In the genomic region with DNA sequence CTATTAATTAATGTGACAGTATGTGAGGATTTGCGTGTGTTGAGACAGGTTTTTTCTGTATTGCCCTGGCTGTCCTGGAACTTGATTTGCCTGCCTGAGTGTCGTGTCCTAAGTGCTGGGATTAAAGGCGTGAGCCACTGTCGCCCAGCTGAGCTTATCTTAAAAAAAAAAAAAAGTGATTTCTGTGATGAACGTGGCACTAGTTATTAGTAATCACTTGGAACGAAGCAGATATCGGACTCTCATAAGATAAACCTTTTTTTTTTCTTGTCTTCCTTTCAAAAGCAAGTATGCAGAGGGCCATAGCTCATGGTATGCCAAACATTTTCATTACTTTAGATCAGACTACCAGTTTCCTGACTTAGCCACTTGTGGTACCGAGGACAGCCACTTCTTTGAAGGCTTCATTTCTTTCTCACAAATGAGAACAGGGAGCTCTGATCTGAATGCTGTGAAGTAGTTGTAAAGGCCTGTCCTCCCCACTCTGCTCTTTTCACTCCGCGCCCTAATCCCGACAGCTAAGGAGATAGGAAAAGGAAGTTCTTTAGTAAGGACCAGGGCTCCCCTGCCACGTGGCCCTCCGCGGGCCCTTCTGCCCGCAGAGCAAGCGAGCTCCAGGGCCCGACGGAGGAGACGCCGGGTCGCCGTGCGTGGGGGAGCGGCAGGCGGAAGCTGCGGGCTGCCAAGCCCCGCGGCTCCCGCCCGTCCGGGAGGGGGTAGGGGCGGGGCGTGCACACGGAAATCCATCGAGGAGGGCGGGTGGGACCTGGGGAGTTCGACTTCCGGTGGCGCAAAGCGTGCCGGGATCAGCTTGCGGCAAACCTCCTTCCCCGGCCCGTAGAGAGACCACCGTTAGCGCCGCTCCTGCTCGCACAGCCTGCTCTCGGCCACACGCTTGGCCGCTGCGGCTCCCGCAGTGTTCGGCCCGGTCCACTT, we compare ENCODE assay signal across 8 mouse cellular contexts. TPM values are rescaled to one million over a fixed set of nuclear protein-coding genes. Genes with fewer than 3 reads are reported as not detected.
DNase-seq lines count a peak whose midpoint lies in the region; ATAC-seq and TF ChIP-seq lines count a peak whose summit lies in the region.

TSS of gene Dr1 (plus strand) at position 771 of the 936 bp plus-strand sequence.

- H3K4me3 ChIP-seq in embryonic facial prominence, embryonic 13.5 days = peak within 1 kb of the TSS; percentile 96
- peak within 1 kb of the TSS; percentile 76 for H3K4me3 ChIP-seq in kidney, adult 2 months (ENCODE audit: insufficient read depth, low read depth, low read length)
- H3K4me3 ChIP-seq in limb, embryonic 14.5 days (replicated peaks; ENCODE audit: low read length) = peak within 1 kb of the TSS; percentile 93
- peak within 1 kb of the TSS; percentile 94 for H3K4me3 ChIP-seq in midbrain, postnatal 0 days (ENCODE audit: low read depth, low read length)

- TF ChIP-seq CTCF in kidney, adult 2 months (conservative IDR thresholded peaks at IDR 0.05; ENCODE audit: insufficient read depth, insufficient read length, low read depth, low read length) = no peak
- 0 out of 2 replicates have a peak, but pooled peaks have one; percentile 1 for TF ChIP-seq CTCF in midbrain, postnatal 0 days (IDR thresholded peaks at IDR 0.05)

- 3% methylated on average over 55 of the region's 55 CpGs for WGBS in embryonic facial prominence, embryonic 13.5 days
- 3% methylated on average over 55 of the region's 55 CpGs for WGBS in kidney, adult 2 months
- WGBS in limb, embryonic 14.5 days = 4% methylated on average over 45 of the region's 55 CpGs
- 3% methylated on average over 47 of the region's 55 CpGs for WGBS in midbrain, postnatal 0 days

- peak; percentile 99 for ATAC-seq in embryonic facial prominence, embryonic 13.5 days (ENCODE audit: insufficient number of reproducible peaks, insufficient read depth, low FRiP score, low TSS enrichment, low read depth)
- peak; percentile 97 for ATAC-seq in limb, embryonic 14.5 days (ENCODE audit: low FRiP score, low read depth)
- peak; percentile 97 for ATAC-seq in midbrain, postnatal 0 days (ENCODE audit: low FRiP score)

- no peaks in the 10 kb centered on the region for H3K27me3 ChIP-seq in embryonic facial prominence, embryonic 13.5 days
- H3K27me3 ChIP-seq in kidney, adult 2 months (replicated peaks; ENCODE audit: control insufficient read depth, insufficient read depth, low read length) = no peaks in the 10 kb centered on the region
- no peaks in the 10 kb centered on the region for H3K27me3 ChIP-seq in limb, embryonic 14.5 days (ENCODE audit: control insufficient read depth, insufficient read depth, low read length)
- H3K27me3 ChIP-seq in midbrain, postnatal 0 days (ENCODE audit: insufficient read depth, low read length) = no peaks in the 10 kb centered on the region

- DNase-seq in 3T3-L1 (ENCODE audit: low read depth, low spot score) = peak; percentile 86
- DNase-seq in adrenal gland, postnatal 36 days = peak; percentile 91 to 97
- peak; percentile 90 to 93 for DNase-seq in heart, adult 18-20 months
- DNase-seq in kidney, adult 2 months = peak; percentile 91
- peak; percentile 85 for DNase-seq in limb, embryonic 14.5 days (ENCODE audit: low spot score)
- DNase-seq in midbrain, postnatal 0 days (ENCODE audit: low spot score) = peak; percentile 94
- DNase-seq in spleen, postnatal 4 days (ENCODE audit: low spot score in 2 of 2) = peak; percentile 85 to 91

- peak within 1 kb of the TSS; percentile 97 for H3K9ac ChIP-seq in embryonic facial prominence, embryonic 13.5 days
- peak within 1 kb of the TSS; percentile 95 for H3K9ac ChIP-seq in limb, embryonic 14.5 days (ENCODE audit: low read depth, low read length, severe bottlenecking)
- H3K9ac ChIP-seq in midbrain, postnatal 0 days (replicated peaks; ENCODE audit: low read length, poor library complexity, severe bottlenecking) = peak within 1 kb of the TSS; percentile 91

- H3K4me1 ChIP-seq in embryonic facial prominence, embryonic 13.5 days = peaks cover 28% of the 10 kb centered on the region
- peaks cover 10% of the 10 kb centered on the region; the same call in 1 of the 2 replicates for H3K4me1 ChIP-seq in kidney, adult 2 months (ENCODE audit: control insufficient read depth, insufficient read depth, low read length)
- peaks cover 17% of the 10 kb centered on the region for H3K4me1 ChIP-seq in limb, embryonic 14.5 days (ENCODE audit: control insufficient read depth, insufficient read depth, low read length)
- H3K4me1 ChIP-seq in midbrain, postnatal 0 days (ENCODE audit: insufficient read depth, low read length) = peaks cover 13% of the 10 kb centered on the region; the same call in 1 of the 2 replicates

- peak within 1 kb of the TSS; percentile 91 for H3K4me2 ChIP-seq in embryonic facial prominence, embryonic 13.5 days
- peak within 1 kb of the TSS; percentile 90 for H3K4me2 ChIP-seq in limb, embryonic 14.5 days (replicated peaks; ENCODE audit: low read depth, low read length, severe bottlenecking)
- H3K4me2 ChIP-seq in midbrain, postnatal 0 days (ENCODE audit: low read depth, low read length, poor library complexity, severe bottlenecking) = peak within 1 kb of the TSS; percentile 92

- H3K9me3 ChIP-seq in embryonic facial prominence, embryonic 13.5 days = no peaks in the 10 kb centered on the region
- no peaks in the 10 kb centered on the region for H3K9me3 ChIP-seq in limb, embryonic 14.5 days (ENCODE audit: control insufficient read depth, low read length)
- no peaks in the 10 kb centered on the region for H3K9me3 ChIP-seq in midbrain, postnatal 0 days (ENCODE audit: low read length)

- TF ChIP-seq POLR2A in kidney, adult 2 months (IDR thresholded peaks at IDR 0.05; ENCODE audit: low read depth, low read length) = peak; percentile 81
- peak; percentile 88; the same call in 1 of the 2 replicates for TF ChIP-seq POLR2A in limb, embryonic 14.5 days (IDR thresholded peaks at IDR 0.05; ENCODE audit: borderline replicate concordance, extremely low read depth, insufficient read depth, insufficient read length)

- H3K27ac ChIP-seq in embryonic facial prominence, embryonic 13.5 days = peak within 1 kb of the TSS; percentile 96
- peak within 1 kb of the TSS; percentile 96 for H3K27ac ChIP-seq in kidney, adult 2 months (ENCODE audit: insufficient read depth, low read depth, low read length)
- peak within 1 kb of the TSS; percentile 93 for H3K27ac ChIP-seq in limb, embryonic 14.5 days (replicated peaks; ENCODE audit: low read depth, low read length)
- H3K27ac ChIP-seq in midbrain, postnatal 0 days (ENCODE audit: low read depth, low read length) = peak within 1 kb of the TSS; percentile 92

- peaks cover 12% of the 10 kb centered on the region; the same call in 1 of the 2 replicates for H3K36me3 ChIP-seq in embryonic facial prominence, embryonic 13.5 days
- H3K36me3 ChIP-seq in kidney, adult 2 months (ENCODE audit: control insufficient read depth, insufficient read depth, low read length) = no peaks in the 10 kb centered on the region
- H3K36me3 ChIP-seq in limb, embryonic 14.5 days (ENCODE audit: control insufficient read depth, insufficient read depth, low read length) = no peaks in the 10 kb centered on the region
- no peaks in the 10 kb centered on the region for H3K36me3 ChIP-seq in midbrain, postnatal 0 days (ENCODE audit: insufficient read depth, low read length)

RNA-seq across cellular contexts. Expression of gene Dr1, which starts in this region (rescaled TPM):
- 10 to 100 TPM; 33.2 to 39.8 TPM for total RNA-seq in adrenal gland, postnatal 36 days (2021)
- polyA plus RNA-seq in embryonic facial prominence, embryonic 13.5 days (2015; fragmentation: Nextera tagmentation; extraction: Ambion mirVana) = 45.4 and 47.0 TPM in 2 replicates
- total RNA-seq in heart, adult 18-20 months (2021) = 10 to 100 TPM; 19.3 to 21.5 TPM
- 16.3 and 19.5 TPM in 2 replicates for polyA plus RNA-seq in kidney, adult 2 months (2012; rRNA removed)
- polyA plus RNA-seq in limb, embryonic 14.5 days (2012; rRNA removed) = 33.7 and 37.0 TPM in 2 replicates
- 44.4 and 46.5 TPM in 2 replicates for polyA plus RNA-seq in limb, embryonic 14.5 days (2014; fragmentation: Nextera tagmentation; extraction: Ambion mirVana)
- total RNA-seq in midbrain, postnatal 0 days (2014; rRNA removed) = 35.1 and 45.7 TPM in 2 replicates
- 39.3 and 40.2 TPM in 2 replicates for polyA plus RNA-seq in midbrain, postnatal 0 days (2015; fragmentation: Nextera tagmentation; extraction: Ambion mirVana)

Comparison
In these comparisons a context has a peak if more than half of its experiments do, and no peak if none do; other contexts are left out.
1. Peak in every context shown above with its lines: DNase-seq, ATAC-seq, H3K4me3 ChIP-seq and H3K27ac ChIP-seq.